Mouse (Mus musculus) left cerebral cortex, postnatal 4 days (tissue): ENCODE results near the gene Sytl3. TPM values are rescaled to one million over a fixed set of nuclear protein-coding genes. Genes with fewer than 3 reads are reported as not detected.

ENCODE experiments used
- total RNA-seq, 2 experiments: library from RNA; stranded (reverse); gene quantifications; 2 replicates each; pipeline ENCODE4 v1.2.3; 2021

The Sytl3 gene
- total RNA-seq, 2 experiments from 2014 or later: 0.68 to 1.2 TPM

Other genes with a start within 250 kb of the Sytl3 start
- gene Dynlt1b, start 229.0 kb upstream of the Sytl3 start, total RNA-seq: 100 to 1,000 TPM; 322 to 378 TPM
- gene Dynlt1c, start 57.4 kb upstream of the Sytl3 start, total RNA-seq: 10 to 100 TPM; 37.8 to 45.8 TPM
- 100 to 1,000 TPM; 258 to 265 TPM for gene Dynlt1f, start 3.2 kb upstream of the Sytl3 start, total RNA-seq
- gene Ezr, start 123.7 kb downstream of the Sytl3 start, total RNA-seq: 10 to 100 TPM; 17.4 to 19.9 TPM